Mouse (Mus musculus) urinary bladder, postnatal 36 days (tissue): ENCODE data around the gene Slc6a18.

Experiments used
- DNase-seq, 2 experiments: peaks; one replicate each; pipeline ENCODE4 v3.0.0; 2022; ENCODE audit warnings: low spot score in 2 of 2, mixed read lengths in 1 of 2

The Slc6a18 gene

GRCm38 (mm10) chr13:73687601-73688000 lies 9.8 kb upstream of the Slc6a18 start:
- DNase-seq = no peak

GRCm38 (mm10) chr13:73685502-73685901 lies 7.7 kb upstream of the Slc6a18 start:
- no peak for DNase-seq

- DNase-seq = no peak
Measured at GRCm38 (mm10) chr13:73684412-73684811, 6.6 kb upstream of the Slc6a18 start.

GRCm38 (mm10) chr13:73683682-73684081 lies 5.9 kb upstream of the Slc6a18 start:
- DNase-seq = peak in 1 of 2 experiments; percentile 51

- no peak for DNase-seq
Measured at GRCm38 (mm10) chr13:73682226-73682625, 4.4 kb upstream of the Slc6a18 start.

- no peak for DNase-seq
Measured at GRCm38 (mm10) chr13:73680394-73680793, 2.6 kb upstream of the Slc6a18 start.

- no peak for DNase-seq
Measured at GRCm38 (mm10) chr13:73679311-73679710, 1.5 kb upstream of the Slc6a18 start.

- no peak for DNase-seq
Measured at GRCm38 (mm10) chr13:73675161-73675560, 2.7 kb downstream of the Slc6a18 start.

GRCm38 (mm10) chr13:73660163-73660695 lies 17.6 kb downstream of the Slc6a18 start:
- DNase-seq = no peak

GRCm38 (mm10) chr13:73658953-73659352 lies 18.9 kb downstream of the Slc6a18 start:
- DNase-seq = no peak

- DNase-seq = no peak
Measured at GRCm38 (mm10) chr13:73654976-73655375, 22.8 kb downstream of the Slc6a18 start.

- no peak for DNase-seq
Measured at GRCm38 (mm10) chr13:73653266-73653665, 24.6 kb downstream of the Slc6a18 start.

GRCm38 (mm10) chr13:73646397-73647087 lies 31.3 kb downstream of the Slc6a18 start:
- peak; percentile 10 to 40 for DNase-seq

- no peak for DNase-seq
Measured at GRCm38 (mm10) chr13:73641296-73641695, 36.5 kb downstream of the Slc6a18 start.

GRCm38 (mm10) chr13:73637826-73638225 lies 40.0 kb downstream of the Slc6a18 start:
- DNase-seq = no peak

GRCm38 (mm10) chr13:73631837-73632236 lies 46.0 kb downstream of the Slc6a18 start:
- DNase-seq = no peak

- no peak for DNase-seq
Measured at GRCm38 (mm10) chr13:73628586-73629113, 49.2 kb downstream of the Slc6a18 start.

GRCm38 (mm10) chr13:73626745-73627549 lies 50.9 kb downstream of the Slc6a18 start, which contains the start of gene Tert:
TSS of gene Tert (plus strand) at chr13:73626911.
- DNase-seq = peak; percentile 41 to 44

- no peak for DNase-seq
Measured at GRCm38 (mm10) chr13:73626410-73626744, 51.4 kb downstream of the Slc6a18 start.

- DNase-seq = no peak
Measured at GRCm38 (mm10) chr13:73620637-73621036, 57.2 kb downstream of the Slc6a18 start.

GRCm38 (mm10) chr13:73618406-73618805 lies 59.4 kb downstream of the Slc6a18 start:
- no peak for DNase-seq
